Mouse (Mus musculus) MEL (cell line): ENCODE results near the gene Srgap2. TPM values are rescaled to one million over a fixed set of nuclear protein-coding genes. Genes with fewer than 3 reads are reported as not detected.

Source experiments
- DNase-seq: peaks from one replicate; pipeline ENCODE4 v3.0.0; 2011; ENCODE audit warnings: low read depth, low spot score
- H3K27ac ChIP-seq: 2 replicates; pipeline ENCODE4 v1.5.1; 2012; ENCODE audit warnings: low read depth, mild to moderate bottlenecking, control low read depth, low read length, moderate library complexity; ENCODE audit not compliant: control insufficient read depth
- H3K27me3 ChIP-seq, 2 experiments: fragments of 150-350 bp in 1 of 2; sonication (generic) in 1 of 2; 2 replicates each; pipeline ENCODE4 v1.6.1; 2012; ENCODE audit warnings: low read length in 2 of 2, mild to moderate bottlenecking in 2 of 2, improper control_type of control experiment in 1 of 2, moderate library complexity in 1 of 2; ENCODE audit not compliant: insufficient read depth in 2 of 2, control insufficient read depth in 1 of 2
- H3K36me3 ChIP-seq, 2 experiments: 2 replicates each; pipeline ENCODE4 v1.6.1; 2012 to 2014; ENCODE audit warnings: low read length in 2 of 2, improper control_type of control experiment in 1 of 2, inconsistent platforms in 1 of 2, mild to moderate bottlenecking in 1 of 2; ENCODE audit not compliant: insufficient read depth in 2 of 2, control insufficient read depth in 1 of 2
- H3K4me1 ChIP-seq, 2 experiments: fragments of 150-350 bp in 1 of 2; sonication (generic) in 1 of 2; 2 replicates each; pipeline ENCODE4 v1.6.1; 2012; ENCODE audit warnings: low read length in 2 of 2, improper control_type of control experiment in 1 of 2, mild to moderate bottlenecking in 1 of 2; ENCODE audit not compliant: insufficient read depth in 2 of 2, control insufficient read depth in 1 of 2
- H3K4me3 ChIP-seq, 2 experiments: fragments of 150-350 bp in 1 of 2; sonication (generic) in 1 of 2; 2 replicates each; pipeline ENCODE4 v1.5.1; 2012; ENCODE audit warnings: low read depth in 2 of 2, low read length in 2 of 2, mild to moderate bottlenecking in 2 of 2, moderate library complexity in 2 of 2, control low read depth in 1 of 2, improper control_type of control experiment in 1 of 2; ENCODE audit not compliant: control insufficient read depth in 1 of 2, insufficient read depth in 1 of 2
- H3K79me2 ChIP-seq: 2 replicates; pipeline ENCODE4 v1.6.1; 2012; ENCODE audit warnings: mild to moderate bottlenecking, low read length, moderate library complexity; ENCODE audit not compliant: control insufficient read depth, poor library complexity, insufficient read depth
- H3K9ac ChIP-seq: 2 replicates; pipeline ENCODE4 v1.6.1; 2012; ENCODE audit warnings: low read depth, mild to moderate bottlenecking, control low read depth, low read length, moderate library complexity; ENCODE audit not compliant: control insufficient read depth, poor library complexity, severe bottlenecking
- H3K9me3 ChIP-seq: fragments of 150-350 bp; sonication (generic); replicated peaks from 2 replicates; pipeline ENCODE4 v1.6.1; 2012; ENCODE audit warnings: mild to moderate bottlenecking, low read length, improper control_type of control experiment, moderate library complexity; ENCODE audit not compliant: insufficient read depth
- BHLHE40 ChIP-seq: IDR thresholded peaks from 2 replicates; pipeline ENCODE4 v1.6.1; 2012; ENCODE audit warnings: low read depth, mild to moderate bottlenecking, inconsistent platforms, low read length, improper control_type of control experiment, borderline replicate concordance
- CHD1 ChIP-seq: IDR thresholded peaks from 2 replicates; pipeline ENCODE4 v1.6.1; 2012; ENCODE audit warnings: low read depth, mild to moderate bottlenecking, inconsistent platforms, low read length, improper control_type of control experiment
- CHD2 ChIP-seq: IDR thresholded peaks from 2 replicates; pipeline ENCODE4 v1.6.1; 2011; ENCODE audit warnings: low read length, improper control_type of control experiment
- CTCF ChIP-seq, 3 experiments: IDR thresholded peaks in 2 of 3; conservative IDR thresholded peaks in 1 of 3; 2 replicates each; pipeline ENCODE4 v1.5.1; 2011 to 2012; ENCODE audit warnings: low read length in 3 of 3, low read depth in 2 of 3, mild to moderate bottlenecking in 2 of 3, improper control_type of control experiment in 1 of 3, inconsistent platforms in 1 of 3, mixed read lengths in 1 of 3, moderate library complexity in 1 of 3; ENCODE audit not compliant: control insufficient read depth in 1 of 3, insufficient read depth in 1 of 3, poor library complexity in 1 of 3, severe bottlenecking in 1 of 3
- E2F4 ChIP-seq: IDR thresholded peaks from 2 replicates; pipeline ENCODE4 v1.6.1; 2011; ENCODE audit warnings: low read depth, low read length, improper control_type of control experiment, borderline replicate concordance
- EP300 ChIP-seq, 2 experiments: IDR thresholded peaks; 2 replicates each; pipeline ENCODE4 v1.6.1; 2011; ENCODE audit warnings: improper control_type of control experiment in 2 of 2, low read length in 2 of 2, low read depth in 1 of 2, mild to moderate bottlenecking in 1 of 2
- ETS1 ChIP-seq: IDR thresholded peaks from 2 replicates; pipeline ENCODE4 v1.6.1; 2012; ENCODE audit warnings: low read depth, mild to moderate bottlenecking, inconsistent platforms, low read length, improper control_type of control experiment, moderate library complexity
- GATA1 ChIP-seq: IDR thresholded peaks from 2 replicates; pipeline ENCODE4 v1.6.1; 2011; ENCODE audit warnings: low read depth, low read length, improper control_type of control experiment
- HCFC1 ChIP-seq: IDR thresholded peaks from 2 replicates; pipeline ENCODE4 v1.6.1; 2012; ENCODE audit warnings: low read depth, mild to moderate bottlenecking, inconsistent platforms, low read length, improper control_type of control experiment, moderate library complexity
- JUND ChIP-seq: IDR thresholded peaks from 2 replicates; pipeline ENCODE4 v1.6.1; 2011; ENCODE audit warnings: low read depth, mild to moderate bottlenecking, improper control_type of control experiment, low read length
- KAT2A ChIP-seq: conservative IDR thresholded peaks from 2 replicates; pipeline ENCODE4 v1.6.1; 2012; ENCODE audit warnings: low read depth, low read length, improper control_type of control experiment, inconsistent platforms
- MAZ ChIP-seq: IDR thresholded peaks from 2 replicates; pipeline ENCODE4 v1.6.1; 2012; ENCODE audit warnings: low read depth, mild to moderate bottlenecking, inconsistent platforms, low read length, improper control_type of control experiment
- MXI1 ChIP-seq: IDR thresholded peaks from 2 replicates; pipeline ENCODE4 v1.6.1; 2011; ENCODE audit warnings: mild to moderate bottlenecking, low read depth, low read length, improper control_type of control experiment
- MYB ChIP-seq: IDR thresholded peaks from 2 replicates; pipeline ENCODE4 v1.6.1; 2011; ENCODE audit warnings: mild to moderate bottlenecking, low read depth, low read length, improper control_type of control experiment
- MYC ChIP-seq: IDR thresholded peaks from 2 replicates; pipeline ENCODE4 v1.6.1; 2011; ENCODE audit warnings: low read depth, mild to moderate bottlenecking, low read length, improper control_type of control experiment, moderate library complexity
- NELFE ChIP-seq: IDR thresholded peaks from 2 replicates; pipeline ENCODE4 v1.6.1; 2011; ENCODE audit warnings: low read depth, low read length, improper control_type of control experiment
- POLR2A ChIP-seq, 2 experiments: IDR thresholded peaks; 2 replicates each; pipeline ENCODE4 v1.6.1; 2011 to 2012; ENCODE audit warnings: low read length in 2 of 2, mild to moderate bottlenecking in 2 of 2, control low read depth in 1 of 2, improper control_type of control experiment in 1 of 2, low read depth in 1 of 2, moderate library complexity in 1 of 2; ENCODE audit not compliant: control insufficient read depth in 1 of 2, insufficient read depth in 1 of 2, poor library complexity in 1 of 2
- POLR2AphosphoS2 ChIP-seq: IDR thresholded peaks from 2 replicates; pipeline ENCODE4 v1.6.1; 2011; ENCODE audit warnings: low read length, improper control_type of control experiment
- POLR2AphosphoS5 ChIP-seq: IDR thresholded peaks from 2 replicates; pipeline ENCODE4 v1.6.1; 2012; ENCODE audit warnings: low read depth, borderline replicate concordance, mild to moderate bottlenecking, inconsistent platforms, low read length, moderate library complexity, mixed read lengths
- RCOR1 ChIP-seq: IDR thresholded peaks from 2 replicates; pipeline ENCODE4 v1.6.1; 2012; ENCODE audit warnings: low read depth, mild to moderate bottlenecking, inconsistent platforms, low read length, improper control_type of control experiment
- SIN3A ChIP-seq: IDR thresholded peaks from 2 replicates; pipeline ENCODE4 v1.6.1; 2012; ENCODE audit warnings: low read length, improper control_type of control experiment, inconsistent platforms
- TCF12 ChIP-seq: IDR thresholded peaks from 2 replicates; pipeline ENCODE4 v1.6.1; 2014; ENCODE audit warnings: low read depth, mild to moderate bottlenecking, inconsistent platforms, low read length, improper control_type of control experiment, moderate library complexity
- UBTF ChIP-seq: IDR thresholded peaks from 2 replicates; pipeline ENCODE4 v1.6.1; 2012; ENCODE audit warnings: low read depth, mild to moderate bottlenecking, inconsistent platforms, low read length, improper control_type of control experiment, moderate library complexity, borderline replicate concordance; ENCODE audit not compliant: insufficient read depth
- ZC3H11A ChIP-seq: IDR thresholded peaks from 2 replicates; pipeline ENCODE4 v1.6.1; 2012; ENCODE audit warnings: low read depth, mild to moderate bottlenecking, inconsistent platforms, low read length, improper control_type of control experiment
- ZMIZ1 ChIP-seq: IDR thresholded peaks from 2 replicates; pipeline ENCODE4 v1.6.1; 2012; ENCODE audit warnings: low read depth, mild to moderate bottlenecking, inconsistent platforms, low read length, improper control_type of control experiment, moderate library complexity
- polyA plus RNA-seq, 2 experiments: library from polyadenylated mRNA; stranded (reverse) in 1 of 2; unstranded in 1 of 2; fragments of >175 nt in 1 of 2; fragments of >200 nt in 1 of 2; gene quantifications; 2 replicates each; pipeline versions ENCODE4 v1.2.1 to v1.2.4; 2012; ENCODE audit warnings: low replicate concordance in 2 of 2, low read depth in 1 of 2; ENCODE audit not compliant: insufficient read length in 2 of 2, insufficient read depth in 1 of 2, missing spikeins in 1 of 2
- total RNA-seq: library from RNA; depleted of rRNA; stranded (reverse); fragments of 300-350 nt; gene quantifications from 2 replicates; pipeline ENCODE4 v1.2.3, GENCODE M21; 2012

The Srgap2 gene
- total and polyA plus RNA-seq, 3 experiments = 9.0 to 25.3 TPM; not detected in 1

DNA sequence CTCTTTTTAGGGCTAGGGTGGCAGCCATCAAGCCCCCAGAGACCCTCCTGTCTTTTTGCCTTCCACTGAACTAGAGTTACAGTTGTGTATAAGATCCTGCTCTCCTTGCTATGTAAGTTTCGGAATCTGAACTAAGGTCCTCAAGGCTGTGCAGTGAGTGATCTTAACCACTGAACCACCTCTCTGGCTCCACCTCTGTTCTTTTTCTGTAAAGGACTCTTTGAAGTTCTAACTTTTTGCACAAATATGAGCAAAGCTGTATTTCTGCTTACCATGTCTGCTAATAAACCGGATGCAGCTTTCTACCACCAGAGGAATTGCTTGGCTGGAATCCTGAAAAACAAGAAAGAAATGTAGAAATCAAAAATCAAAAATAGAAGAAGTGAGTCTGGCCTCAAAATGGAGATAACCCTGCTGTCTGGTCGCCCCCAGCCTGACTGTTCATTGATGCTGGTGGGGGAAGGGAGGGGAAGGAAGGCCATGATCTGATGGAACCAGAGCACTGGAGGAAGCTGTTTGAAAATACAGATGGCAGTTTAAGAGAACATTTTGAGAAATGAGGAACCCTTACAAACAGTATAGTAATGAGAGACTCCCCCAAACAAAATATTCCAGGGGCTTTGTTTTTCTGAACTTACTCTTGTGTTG is 202.2 kb downstream of the Srgap2 start:
- Histone ChIP-seq H3K79me2 (no peaks in the 10 kb centered on the region), H3K36me3 (peaks cover 0 to 16% of the 10 kb centered on the region in 2 experiments; a peak in 2 of 4 replicates), H3K9me3 (no peaks in the 10 kb centered on the region), H3K4me3 (no peak overlapping the region), H3K27ac (no peak overlapping the region), H3K27me3 (no peaks in the 10 kb centered on the region), H3K9ac (no peak overlapping the region), H3K4me1 (peaks cover 4 to 10% of the 10 kb centered on the region in 2 experiments; a peak in 3 of 4 replicates)
- TF ChIP-seq ZC3H11A = no peak
- no peak for TF ChIP-seq HCFC1
- TF ChIP-seq MYB = peak; percentile 42
- TF ChIP-seq GATA1 = peak; percentile 30; the same call in 1 of the 2 replicates
- TF ChIP-seq POLR2AphosphoS5 = no peak
- TF ChIP-seq E2F4 = no peak
- no peak for TF ChIP-seq KAT2A
- no peak for TF ChIP-seq MXI1
- TF ChIP-seq EP300 (IDR thresholded peaks at IDR 0.05; ENCODE audit: low read depth in 1 of 2, low read length in 2 of 2) = peak; percentile 68 to 73; a peak in 3 of 4 replicates
- TF ChIP-seq NELFE = no peak
- TF ChIP-seq TCF12 = peak; percentile 39; the same call in 1 of the 2 replicates
- no peak for TF ChIP-seq JUND
- TF ChIP-seq ETS1 = peak; percentile 50
- TF ChIP-seq RCOR1 = peak; percentile 79
- TF ChIP-seq CHD2 = peak; percentile 52
- no peak for TF ChIP-seq POLR2AphosphoS2
- peak; percentile 31; the same call in 1 of the 2 replicates for TF ChIP-seq MAZ
- peak; percentile 77 for DNase-seq

DNA sequence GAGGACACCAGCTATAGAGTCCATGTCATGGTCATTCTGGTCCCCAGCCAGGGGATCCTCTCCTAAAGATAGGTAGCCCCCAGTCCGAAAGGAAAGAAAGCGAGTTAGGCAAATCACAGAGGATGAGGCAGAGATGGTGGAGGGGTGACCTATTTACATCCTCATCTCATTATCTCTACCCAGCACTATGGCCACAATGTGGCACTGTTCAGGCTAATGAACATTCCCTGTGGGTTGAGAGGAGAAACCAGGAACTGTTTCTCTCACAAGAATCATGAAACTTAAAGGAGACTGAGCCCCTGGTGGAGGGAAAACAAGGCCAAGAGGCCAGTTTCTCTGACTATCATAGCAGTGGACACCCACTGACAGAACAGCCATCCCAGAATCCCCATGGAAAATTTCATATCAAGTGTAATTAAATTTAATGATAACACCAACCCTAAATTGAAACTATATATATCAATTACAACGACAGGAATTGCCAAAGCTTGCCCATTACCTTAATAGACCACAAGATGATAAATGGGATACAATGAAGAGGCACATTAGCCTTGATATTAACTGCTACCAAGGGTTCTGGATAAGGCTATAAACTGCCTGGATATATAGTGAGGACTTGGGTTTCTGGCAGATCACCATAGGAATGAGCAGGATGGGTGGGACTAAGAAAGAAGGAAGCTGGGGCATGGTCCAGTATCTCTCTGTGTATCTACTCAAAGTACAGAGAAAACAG is 207.4 kb downstream of the Srgap2 start:
- Histone ChIP-seq H3K9ac (no peak overlapping the region), H3K27me3 (no peaks in the 10 kb centered on the region), H3K79me2 (no peaks in the 10 kb centered on the region), H3K4me3 (no peak overlapping the region), H3K36me3 (peaks cover 0 to 37% of the 10 kb centered on the region in 2 experiments; a peak in 2 of 4 replicates), H3K4me1 (peaks cover 16 to 22% of the 10 kb centered on the region in 2 experiments), H3K9me3 (no peaks in the 10 kb centered on the region), H3K27ac (no peak overlapping the region)
- no peak for DNase-seq
- TF ChIP-seq MAZ (no peak), UBTF (no peak), MYC (no peak), POLR2A (IDR thresholded peaks at IDR 0.05; ENCODE audit: control insufficient read depth in 1 of 2, insufficient read depth in 1 of 2, low read depth in 1 of 2, low read length in 2 of 2, poor library complexity in 1 of 2) (no peak), NELFE (no peak), ETS1 (no peak), CHD1 (no peak), ZMIZ1 (no peak), SIN3A (no peak; the same call in 1 of the 2 replicates), MYB (no peak), CTCF (IDR thresholded peaks at IDR 0.05 in 2 of 3, conservative IDR thresholded peaks at IDR 0.05 in 1 of 3; ENCODE audit: control insufficient read depth in 1 of 3, insufficient read depth in 1 of 3, low read depth in 2 of 3, low read length in 3 of 3, poor library complexity in 1 of 3, severe bottlenecking in 1 of 3) (no peak; a peak in 1 of 6 replicates), BHLHE40 (no peak)
